Mouse (Mus musculus): ENCODE measurements around the gene Zfp773. TPM values are rescaled to one million over a fixed set of nuclear protein-coding genes. Genes with fewer than 3 reads are reported as not detected.

Gene Zfp773
- polyA plus RNA-seq, 1 experiment, result 0.32 TPM

DNA sequence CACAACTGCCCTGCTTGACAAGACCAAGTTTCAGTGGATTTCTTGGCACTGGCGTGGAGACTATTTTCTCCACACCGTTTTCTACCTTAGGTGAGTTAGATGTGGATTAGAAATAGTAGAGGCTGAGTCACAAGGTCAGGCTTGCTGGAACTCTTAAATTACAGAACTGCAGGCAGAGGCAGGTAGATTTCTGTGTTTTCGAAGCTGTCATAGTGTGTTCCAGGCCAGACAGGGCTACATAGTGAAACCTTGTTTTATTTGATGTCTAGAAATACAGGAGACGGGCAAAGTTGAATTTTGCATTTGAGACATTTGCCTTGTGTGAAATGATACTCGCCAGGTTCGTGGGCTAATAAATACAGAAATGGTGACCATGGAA is 15.0 kb downstream of the Zfp773 start:
- no peak overlapping the region for H3K4me3 ChIP-seq (ENCODE audit: extremely low read depth, insufficient read depth, insufficient read length)
- no peaks in the 10 kb centered on the region; the same call in 1 of the 2 replicates for H3K36me3 ChIP-seq (ENCODE audit: control insufficient read depth, insufficient read depth, low read length)
- H3K4me1 ChIP-seq (ENCODE audit: control insufficient read depth, insufficient read depth, insufficient read length), result peaks cover 2% of the 10 kb centered on the region; the same call in 1 of the 2 replicates
- DNase-seq (ENCODE audit: low read depth in 1 of 2, low spot score in 2 of 2), result no peak
- WGBS, result 52% methylated on average over 6 of the region's 6 CpGs
- no peak for TF ChIP-seq CTCF (IDR thresholded peaks at IDR 0.05; ENCODE audit: extremely low read depth, insufficient read depth, insufficient read length, insufficient replicate concordance)
- no peak overlapping the region for H3K27ac ChIP-seq (ENCODE audit: insufficient read depth, low read length)
- no peaks in the 10 kb centered on the region for H3K27me3 ChIP-seq (ENCODE audit: control insufficient read depth, insufficient read depth, low read length)

DNA sequence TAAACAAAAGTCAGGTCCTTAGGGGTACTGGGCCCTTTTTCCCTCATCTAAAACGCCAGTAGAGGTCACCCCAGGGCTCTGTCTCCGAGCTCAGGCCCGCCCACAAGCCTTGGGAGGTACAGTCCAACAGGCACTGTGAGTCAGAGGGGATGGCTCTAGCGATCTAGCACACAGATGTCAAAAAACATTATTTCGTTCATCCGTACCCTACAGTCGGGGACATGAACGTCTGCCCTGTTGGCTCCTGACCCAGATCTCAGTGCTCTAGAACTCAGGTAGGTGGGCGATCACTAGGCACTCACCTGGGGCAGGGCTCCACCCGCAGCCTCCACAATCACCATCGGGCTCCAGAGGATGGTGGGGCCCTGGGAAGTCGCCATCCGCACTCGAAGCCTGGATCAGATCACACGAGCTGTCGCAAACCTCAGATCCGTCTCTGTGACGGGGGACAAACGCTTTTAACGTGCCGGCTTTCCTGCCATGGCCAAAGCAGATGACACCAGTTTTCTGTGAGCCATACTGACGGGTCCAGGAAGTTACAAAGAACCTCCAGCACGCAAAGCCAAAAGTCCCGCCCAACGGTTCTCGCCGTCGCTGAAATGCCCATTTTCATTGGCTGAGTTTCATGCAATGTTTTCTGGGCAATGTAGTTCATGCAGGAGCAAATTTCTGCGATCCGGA is 15.5 kb downstream of the Zfp773 start, which contains the start of gene Zfp954:
Zfp954 (minus strand) TSS at position 568 of the 681 bp plus-strand sequence.
- peaks cover 5% of the 10 kb centered on the region for H3K36me3 ChIP-seq (ENCODE audit: control insufficient read depth, insufficient read depth, low read length)
- DNase-seq (ENCODE audit: low read depth in 1 of 2, low spot score in 2 of 2), result peak; percentile 74 to 78
- H3K27me3 ChIP-seq (ENCODE audit: control insufficient read depth, insufficient read depth, low read length), result no peaks in the 10 kb centered on the region
- H3K4me1 ChIP-seq (ENCODE audit: control insufficient read depth, insufficient read depth, insufficient read length), result peaks cover 2% of the 10 kb centered on the region; the same call in 1 of the 2 replicates
- peak within 1 kb of the TSS; percentile 74 for H3K27ac ChIP-seq (ENCODE audit: insufficient read depth, low read length)
- WGBS, result 1% methylated on average over 30 of the region's 30 CpGs
- H3K4me3 ChIP-seq (ENCODE audit: extremely low read depth, insufficient read depth, insufficient read length), result peak within 1 kb of the TSS; percentile 80
- peak; percentile 60 for TF ChIP-seq POLR2A (IDR thresholded peaks at IDR 0.05; ENCODE audit: low read depth, low read length)
- peak; percentile 46; the same call in 1 of the 2 replicates for TF ChIP-seq CTCF (IDR thresholded peaks at IDR 0.05; ENCODE audit: extremely low read depth, insufficient read depth, insufficient read length, insufficient replicate concordance)

DNA sequence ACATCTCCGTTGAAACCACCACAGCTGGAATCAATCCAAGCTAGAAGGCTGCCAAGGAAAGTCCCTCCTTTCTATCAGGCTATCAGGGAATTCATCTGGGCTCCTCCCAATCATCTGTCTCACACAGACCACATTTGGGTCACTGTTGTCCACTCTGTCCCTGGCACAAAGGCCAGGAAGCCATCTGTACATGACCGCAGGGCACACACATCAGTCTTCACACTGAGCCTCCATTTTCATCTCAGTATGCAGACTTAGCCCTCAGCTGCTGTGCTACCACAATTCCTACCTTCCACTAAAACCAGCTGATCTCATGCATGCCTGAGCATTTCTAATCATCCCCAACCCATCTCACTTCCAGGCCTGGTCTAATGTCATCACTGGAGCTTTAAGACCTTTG is 18.1 kb downstream of the Zfp773 start:
- Histone ChIP-seq H3K36me3 (ENCODE audit: control insufficient read depth, insufficient read depth, low read length) (peaks cover 20% of the 10 kb centered on the region), H3K27ac (ENCODE audit: insufficient read depth, low read length) (no peak overlapping the region), H3K4me3 (ENCODE audit: extremely low read depth, insufficient read depth, insufficient read length) (no peak overlapping the region), H3K27me3 (ENCODE audit: control insufficient read depth, insufficient read depth, low read length) (no peaks in the 10 kb centered on the region), H3K4me1 (ENCODE audit: control insufficient read depth, insufficient read depth, insufficient read length) (peaks cover 2% of the 10 kb centered on the region; the same call in 1 of the 2 replicates)
- WGBS, result 89% methylated on average over 2 of the region's 2 CpGs
- TF ChIP-seq POLR2A (IDR thresholded peaks at IDR 0.05; ENCODE audit: low read depth, low read length) (no peak), CTCF (IDR thresholded peaks at IDR 0.05; ENCODE audit: extremely low read depth, insufficient read depth, insufficient read length, insufficient replicate concordance) (no peak)
- DNase-seq (ENCODE audit: low read depth in 1 of 2, low spot score in 2 of 2), result no peak

DNA sequence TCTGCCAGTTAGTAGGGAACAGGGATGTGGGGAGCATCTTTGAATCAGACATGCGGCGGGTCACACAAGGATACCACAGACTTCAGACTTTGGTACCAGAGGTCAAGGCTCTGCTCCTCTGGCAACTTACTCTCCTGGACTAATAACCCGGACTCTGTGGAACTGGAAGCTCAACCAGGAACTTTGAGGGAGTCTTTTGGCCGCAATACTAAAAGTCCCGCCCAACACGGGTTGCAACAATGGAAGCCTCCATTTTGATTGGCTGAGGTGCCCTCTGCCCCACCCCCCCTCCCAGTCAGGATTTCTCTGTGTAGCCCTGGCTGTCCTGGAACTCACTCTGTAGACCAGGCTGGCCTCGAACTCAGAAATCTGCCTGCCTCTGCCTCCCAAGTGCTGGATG is 28.1 kb downstream of the Zfp773 start:
- H3K4me1 ChIP-seq (ENCODE audit: control insufficient read depth, insufficient read depth, insufficient read length), result no peaks in the 10 kb centered on the region
- no peak for DNase-seq (ENCODE audit: low read depth in 1 of 2, low spot score in 2 of 2)
- no peak overlapping the region for H3K4me3 ChIP-seq (ENCODE audit: extremely low read depth, insufficient read depth, insufficient read length)
- H3K27ac ChIP-seq (ENCODE audit: insufficient read depth, low read length), result no peak overlapping the region
- WGBS, result 91% methylated on average over 7 of the region's 7 CpGs
- H3K27me3 ChIP-seq (ENCODE audit: control insufficient read depth, insufficient read depth, low read length), result no peaks in the 10 kb centered on the region
- H3K36me3 ChIP-seq (ENCODE audit: control insufficient read depth, insufficient read depth, low read length), result peaks cover under 1% of the 10 kb centered on the region; the same call in 1 of the 2 replicates
- TF ChIP-seq CTCF (IDR thresholded peaks at IDR 0.05; ENCODE audit: extremely low read depth, insufficient read depth, insufficient read length, insufficient replicate concordance) (no peak), POLR2A (IDR thresholded peaks at IDR 0.05; ENCODE audit: low read depth, low read length) (no peak)

Other genes starting within 250 kb of the Zfp773 start
- not detected in 2 replicates for gene Aurkc, start 141.5 kb downstream of the Zfp773 start, polyA plus RNA-seq (2012; rRNA removed)
- 6.4 and 6.8 TPM in 2 replicates for gene Zfp954, start 15.3 kb downstream of the Zfp773 start, polyA plus RNA-seq (2012; rRNA removed)
- gene Zfp418, start 34.6 kb upstream of the Zfp773 start, polyA plus RNA-seq (2012; rRNA removed), result 0.43 and 0.53 TPM in 2 replicates
- gene Zfp772, start 73.2 kb upstream of the Zfp773 start, polyA plus RNA-seq (2012; rRNA removed), result 0.46 and 0.50 TPM in 2 replicates
- gene Vmn2r29, start 110.6 kb upstream of the Zfp773 start, polyA plus RNA-seq (2012; rRNA removed), result not detected in 2 replicates
- gene Gm45844, start 141.5 kb upstream of the Zfp773 start, polyA plus RNA-seq (2012; rRNA removed), result 0.08 and 0.13 TPM in 2 replicates
- gene Clcn4, start 164.1 kb upstream of the Zfp773 start, polyA plus RNA-seq (2012; rRNA removed), result 16.3 and 17.2 TPM in 2 replicates
- not detected in 2 replicates for gene Vmn2r30, start 200.9 kb upstream of the Zfp773 start, polyA plus RNA-seq (2012; rRNA removed)
- gene Gm45783, start 237.8 kb upstream of the Zfp773 start, polyA plus RNA-seq (2012; rRNA removed), result not detected in 2 replicates